Mouse (Mus musculus) C2C12 (cell line): ENCODE data around the gene Psmd12.

ENCODE experiments used
- CEBPB ChIP-seq: IDR thresholded peaks from one replicate; pipeline ENCODE4 v1.6.1; 2011; ENCODE audit warnings: low read depth, mild to moderate bottlenecking, control low read depth, moderate library complexity
- CTCF ChIP-seq: IDR thresholded peaks from one replicate; pipeline ENCODE4 v1.5.1; 2011; ENCODE audit not compliant: control insufficient read depth, insufficient read depth, insufficient read length
- MAX ChIP-seq: IDR thresholded peaks from one replicate; pipeline ENCODE4 v1.6.1; 2011; ENCODE audit warnings: mild to moderate bottlenecking, control low read depth
- MYOD1 ChIP-seq: IDR thresholded peaks from one replicate; pipeline ENCODE4 v1.6.1; 2011; ENCODE audit warnings: low read depth; ENCODE audit not compliant: control insufficient read depth, insufficient read length
- MYOG ChIP-seq: IDR thresholded peaks from one replicate; pipeline ENCODE4 v1.6.1; 2011; ENCODE audit not compliant: control insufficient read depth, insufficient read length; ENCODE audit errors: extremely low read depth
- USF1 ChIP-seq: IDR thresholded peaks from one replicate; pipeline ENCODE4 v1.6.1; 2011; ENCODE audit warnings: low read depth, mild to moderate bottlenecking, control low read depth, moderate library complexity

- TF ChIP-seq MAX (no peak), CTCF (no peak), MYOD1 (no peak), CEBPB (no peak), USF1 (no peak), MYOG (no peak)
Observed at GRCm38 (mm10) chr11:107521153-107521552, 41.9 kb downstream of the Psmd12 start.
